Mouse (Mus musculus) R1 (cell line): Measurements from ENCODE around the gene Rdh5.

ENCODE experiments used
- DNase-seq: peaks from one replicate; pipeline ENCODE4 v3.0.0-alpha.2; 2018; ENCODE audit warnings: low read depth, low spot score

Gene Rdh5

GRCm38 (mm10) chr10:128922822-128923012 lies at the start of gene Rdh5:
Rdh5 (minus strand) TSS chr10:128922888.
- DNase-seq: no peak

DNA sequence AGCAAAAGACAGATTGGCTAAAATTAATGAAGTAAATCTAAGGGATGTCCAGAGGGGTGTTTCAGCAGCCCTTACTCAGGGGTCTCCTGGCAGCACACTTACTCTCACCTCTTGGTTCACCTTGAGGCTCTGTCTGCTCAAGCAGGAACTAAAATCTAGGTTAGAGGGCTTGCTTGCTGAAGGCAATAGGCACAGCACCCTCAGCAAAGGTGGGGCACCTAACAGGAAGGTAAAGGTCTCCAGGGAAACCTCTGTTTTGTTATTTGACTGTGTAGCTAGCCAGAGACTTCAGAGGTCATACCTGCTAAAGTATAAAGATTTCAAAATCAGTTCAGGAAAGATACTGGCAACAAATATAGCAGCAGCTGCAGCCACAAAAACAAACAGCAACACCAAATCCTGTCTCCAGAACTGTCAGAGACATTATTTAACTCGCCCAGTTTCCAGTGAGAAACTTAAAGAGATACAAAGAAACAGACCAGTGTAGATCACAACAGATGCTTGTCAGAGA lies 48.1 kb upstream of the Rdh5 start:
- no peak for DNase-seq

DNA sequence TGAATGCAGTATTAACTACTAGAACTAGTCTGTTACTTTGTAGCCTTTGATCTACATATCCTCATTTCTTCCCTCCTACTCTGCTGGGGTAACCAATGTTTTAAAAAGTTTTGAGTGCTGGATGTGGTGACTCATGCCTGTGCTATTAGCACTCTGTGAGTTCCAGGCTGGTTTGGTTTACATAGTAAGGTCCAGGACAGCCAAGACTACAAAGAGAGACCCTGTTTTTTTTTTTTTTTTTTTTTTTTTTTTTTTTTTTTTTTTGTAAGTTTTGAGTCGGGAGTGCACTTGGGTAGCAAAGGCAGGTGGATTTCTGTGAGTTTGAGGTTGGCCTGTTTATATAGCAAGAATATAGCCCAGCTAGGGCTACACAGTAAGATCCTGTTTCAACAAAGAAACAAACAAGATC lies 45.7 kb upstream of the Rdh5 start:
- no peak for DNase-seq

DNA sequence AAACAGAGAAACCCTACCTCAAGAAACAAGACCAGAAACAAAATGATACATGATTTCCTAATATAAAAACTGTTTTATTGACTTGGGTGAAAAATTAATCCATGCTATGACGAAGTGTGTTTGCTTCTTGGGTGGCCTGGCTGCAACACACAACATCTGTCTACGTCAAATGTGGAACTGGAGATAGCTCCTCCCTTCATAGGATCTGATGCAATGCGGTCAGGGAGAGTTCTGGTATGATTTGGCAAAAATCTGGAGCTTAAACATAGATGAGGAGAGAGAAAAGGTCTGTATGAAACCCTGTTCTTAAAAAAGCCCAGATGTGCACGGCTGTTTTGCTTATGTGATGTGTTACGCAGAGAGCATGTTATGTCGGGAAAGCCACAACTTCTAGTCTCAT lies 43.2 kb upstream of the Rdh5 start:
- no peak for DNase-seq

GRCm38 (mm10) chr10:128964961-128965360 lies 42.3 kb upstream of the Rdh5 start:
- no peak for DNase-seq

DNA sequence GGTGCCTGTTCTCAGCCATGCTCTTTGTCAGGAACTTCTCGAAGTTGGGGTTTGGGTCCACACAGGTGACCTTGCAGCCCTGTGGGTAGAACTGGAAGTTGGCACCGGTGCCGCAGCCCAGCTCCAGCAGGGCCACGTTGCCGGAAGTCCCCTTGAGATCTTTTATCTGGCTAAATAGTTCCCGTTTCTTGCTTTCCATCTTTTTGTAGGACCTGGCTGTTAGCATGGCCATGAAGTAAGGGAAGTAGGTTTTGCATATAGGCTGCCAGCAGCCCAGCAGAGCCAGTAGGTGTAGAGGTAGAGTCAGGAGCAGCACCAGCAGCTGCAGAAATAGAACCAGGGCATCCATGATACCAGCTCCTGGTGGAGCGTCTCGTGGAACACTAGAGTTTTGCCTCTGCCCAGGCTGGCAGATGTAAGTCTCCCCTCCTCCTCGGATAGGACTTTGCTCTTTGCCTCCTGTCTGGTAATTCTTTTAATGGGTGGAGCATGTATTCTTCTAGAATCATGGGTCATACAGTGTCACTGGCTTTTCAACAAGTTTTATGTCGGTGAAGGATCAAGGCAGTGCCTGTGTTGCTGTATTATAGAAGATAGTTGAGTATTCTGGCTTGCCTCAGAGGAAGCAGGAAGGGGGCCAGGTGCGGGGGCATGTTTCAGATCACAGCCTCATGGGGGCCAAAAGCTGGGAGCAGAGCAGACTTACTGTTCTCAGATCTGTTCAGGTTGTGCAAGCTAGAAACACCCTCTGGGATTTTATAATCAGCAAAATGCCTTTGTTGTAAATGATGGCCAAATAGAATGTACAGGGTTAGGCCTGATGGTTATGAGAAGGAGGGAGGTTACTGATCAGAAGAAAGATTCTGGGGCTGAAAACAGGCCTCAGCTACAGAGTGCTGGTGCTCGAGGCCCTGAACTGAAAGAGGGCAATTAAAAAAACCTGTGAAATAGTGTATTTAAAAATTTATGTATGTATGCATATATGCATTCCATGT lies 38.2 kb upstream of the Rdh5 start, which contains the start of gene Mettl7b:
Gene Mettl7b (minus strand): TSS at position 399 of the 995 bp plus-strand sequence.
- no peak for DNase-seq

DNA sequence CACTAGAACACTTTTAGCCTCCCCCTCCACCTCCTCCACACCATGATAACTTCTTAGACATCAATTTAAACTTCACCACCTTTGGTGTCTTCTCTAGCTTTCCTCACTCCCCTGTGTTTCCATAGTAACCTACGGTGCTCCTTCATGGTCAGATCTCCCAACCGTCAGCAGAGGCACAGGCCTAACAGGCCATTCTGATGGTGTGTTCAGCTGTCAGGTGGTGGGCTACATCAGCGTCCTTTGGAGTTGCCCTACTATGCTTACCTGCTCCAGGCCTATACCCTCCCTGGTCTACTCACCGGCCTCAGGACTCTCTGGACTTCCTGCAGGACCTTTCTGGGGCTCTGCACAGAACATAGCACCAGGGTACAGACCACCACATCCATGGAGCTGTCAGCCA lies 37.5 kb upstream of the Rdh5 start:
- DNase-seq: no peak

DNA sequence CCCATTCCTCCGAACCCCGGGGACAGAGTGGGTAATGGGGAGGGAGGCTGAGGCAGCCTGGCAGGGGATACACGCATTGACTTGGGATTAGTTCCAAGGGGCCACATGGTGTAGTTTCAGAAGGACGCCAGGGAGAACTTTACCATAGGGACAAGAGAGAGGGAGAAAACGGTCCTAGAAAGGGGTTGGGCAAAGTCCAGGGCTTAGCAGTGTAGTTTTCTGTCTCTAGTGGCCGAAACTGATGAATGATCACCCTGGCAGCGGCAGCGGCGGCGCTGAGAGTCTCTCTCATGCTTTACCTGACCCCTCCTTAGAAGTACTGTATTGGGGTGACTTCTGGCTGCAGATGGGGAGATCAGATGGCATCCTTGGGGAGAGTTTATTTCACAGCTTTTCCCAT lies 35.7 kb upstream of the Rdh5 start:
- DNase-seq: no peak

GRCm38 (mm10) chr10:128950208-128950887 lies 27.7 kb upstream of the Rdh5 start:
- no peak for DNase-seq

GRCm38 (mm10) chr10:128947496-128947895 lies 24.8 kb upstream of the Rdh5 start:
- peak; percentile 75 for DNase-seq

DNA sequence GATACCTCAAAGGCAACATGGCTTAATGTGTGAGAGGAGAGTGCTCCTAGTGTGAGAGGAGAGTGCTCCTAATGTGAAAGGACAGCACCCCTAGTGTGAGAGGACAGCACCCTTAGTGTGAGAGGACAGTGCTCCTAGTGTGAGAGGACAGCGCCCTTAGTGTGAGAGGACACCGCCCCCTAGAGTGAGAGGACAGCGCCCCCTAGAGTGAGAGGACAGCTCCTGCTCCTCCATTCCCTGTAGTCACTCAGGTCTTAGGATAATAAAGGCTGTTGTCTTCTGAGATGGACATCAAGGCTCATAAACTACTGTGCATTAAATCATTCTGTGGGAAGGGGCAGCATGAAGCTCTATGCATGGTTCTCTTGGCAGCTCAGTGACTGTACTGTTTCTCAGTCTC lies 23.0 kb upstream of the Rdh5 start:
- DNase-seq: peak; percentile 51

- DNase-seq: no peak
Measured at GRCm38 (mm10) chr10:128940475-128941061, 17.9 kb upstream of the Rdh5 start.

DNA sequence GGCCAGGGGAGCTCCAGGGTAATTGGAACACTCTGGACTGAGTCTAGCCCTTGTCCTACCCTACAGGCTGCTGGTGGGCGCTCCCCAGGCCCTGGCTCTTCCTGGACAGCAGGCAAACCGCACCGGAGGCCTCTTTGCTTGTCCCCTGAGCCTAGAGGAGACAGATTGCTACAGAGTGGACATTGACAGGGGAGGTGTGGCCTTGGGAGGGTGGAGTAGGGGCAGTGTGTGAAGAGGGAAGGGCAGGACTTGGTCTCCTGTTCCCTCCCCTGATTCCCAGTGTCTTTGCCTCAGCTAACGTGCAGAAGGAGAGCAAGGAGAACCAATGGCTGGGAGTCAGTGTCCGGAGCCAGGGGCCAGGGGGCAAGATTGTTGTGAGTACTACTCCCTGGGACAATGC lies 16.3 kb upstream of the Rdh5 start:
- no peak for DNase-seq

DNA sequence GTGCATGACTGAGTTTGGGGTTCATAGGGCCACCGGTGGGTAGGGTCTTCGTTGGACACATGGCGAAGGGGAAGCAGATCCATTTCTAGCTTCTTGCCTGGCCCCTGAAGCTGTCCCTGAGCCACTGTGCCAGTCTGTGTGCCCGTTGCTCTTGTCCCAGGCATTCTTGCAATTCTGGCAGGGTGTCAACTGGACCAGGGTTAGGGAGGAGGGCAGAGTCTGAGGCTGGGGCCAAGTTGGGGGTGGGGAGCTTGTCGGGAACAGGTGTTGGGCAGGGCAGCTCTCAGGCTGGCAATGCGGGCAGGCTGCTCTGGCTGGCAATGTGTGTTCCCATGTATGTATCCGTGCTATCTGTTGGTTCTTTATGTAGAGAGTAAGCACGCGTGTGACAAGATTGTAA lies 15.8 kb upstream of the Rdh5 start:
- no peak for DNase-seq

GRCm38 (mm10) chr10:128937756-128938390 lies 15.2 kb upstream of the Rdh5 start:
- no peak for DNase-seq

DNA sequence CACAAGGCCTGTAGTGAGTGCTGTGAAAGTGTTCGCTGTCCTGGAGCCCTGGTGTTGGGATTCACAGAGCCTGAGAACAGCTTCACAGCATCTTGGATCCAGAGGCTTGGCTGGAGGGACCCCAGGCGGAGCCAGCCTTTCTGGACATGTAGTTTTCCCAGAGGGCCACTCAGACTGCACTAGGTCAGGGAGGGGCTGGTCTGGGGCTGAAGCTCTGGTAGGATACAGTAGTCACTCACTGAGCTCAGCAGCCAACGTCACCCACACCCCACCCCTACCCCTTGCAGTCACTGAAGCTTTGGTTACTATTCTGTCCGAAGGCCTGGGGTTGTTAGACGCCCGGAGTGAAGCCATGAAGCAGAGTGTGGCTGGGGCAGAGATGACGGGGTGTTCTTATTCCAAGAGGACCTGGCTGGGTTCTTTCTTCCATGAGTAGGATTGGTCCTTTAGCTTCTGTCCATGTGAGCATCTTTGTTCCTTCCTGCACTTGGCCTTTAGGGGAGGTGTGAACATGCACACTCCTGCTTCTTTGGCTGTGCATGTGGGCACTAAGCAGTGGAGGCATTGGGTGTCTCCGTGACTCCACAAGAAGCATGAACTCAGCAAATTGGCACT lies 13.2 kb upstream of the Rdh5 start:
- no peak for DNase-seq

GRCm38 (mm10) chr10:128934997-128935787 lies 12.5 kb upstream of the Rdh5 start:
- DNase-seq: no peak

DNA sequence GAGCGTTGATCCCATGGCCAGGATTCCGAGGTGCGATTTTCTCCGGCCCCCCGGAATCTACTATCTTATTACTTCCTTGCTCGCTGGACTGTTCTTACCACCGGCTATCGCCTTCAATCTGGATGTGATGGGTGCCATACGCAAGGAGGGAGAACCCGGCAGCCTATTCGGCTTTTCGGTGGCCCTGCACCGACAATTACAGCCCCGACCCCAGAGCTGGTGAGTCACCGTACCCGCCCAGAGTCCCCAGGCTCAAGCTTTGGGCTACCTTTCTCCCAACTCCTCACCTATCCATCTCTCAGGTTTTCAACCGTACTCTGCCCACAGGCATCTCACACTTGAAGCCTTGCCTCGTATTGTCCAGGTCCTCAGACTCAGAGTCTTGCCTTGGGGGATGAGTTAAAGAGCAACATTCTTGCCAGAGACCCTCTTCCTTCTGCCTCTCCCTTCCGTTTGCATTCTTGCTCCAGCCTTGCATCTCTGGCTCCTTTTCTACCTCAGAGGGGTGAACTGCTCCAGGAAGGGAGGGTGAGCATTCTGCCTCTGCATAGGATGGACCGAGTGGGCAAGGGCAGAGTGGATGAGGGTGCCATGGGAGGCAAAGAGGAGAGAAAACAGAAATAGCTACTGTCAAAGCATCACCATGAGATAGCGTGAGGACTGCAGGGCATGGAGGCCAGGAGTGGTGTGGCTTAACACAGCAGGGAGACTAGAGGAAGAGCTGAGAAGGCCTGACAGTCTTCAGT lies 11.5 kb upstream of the Rdh5 start:
- DNase-seq: no peak

GRCm38 (mm10) chr10:128933574-128933973 lies 10.9 kb upstream of the Rdh5 start, which contains the start of gene Itga7:
Itga7 (plus strand) TSS chr10:128933818.
- peak; percentile 76 for DNase-seq

DNA sequence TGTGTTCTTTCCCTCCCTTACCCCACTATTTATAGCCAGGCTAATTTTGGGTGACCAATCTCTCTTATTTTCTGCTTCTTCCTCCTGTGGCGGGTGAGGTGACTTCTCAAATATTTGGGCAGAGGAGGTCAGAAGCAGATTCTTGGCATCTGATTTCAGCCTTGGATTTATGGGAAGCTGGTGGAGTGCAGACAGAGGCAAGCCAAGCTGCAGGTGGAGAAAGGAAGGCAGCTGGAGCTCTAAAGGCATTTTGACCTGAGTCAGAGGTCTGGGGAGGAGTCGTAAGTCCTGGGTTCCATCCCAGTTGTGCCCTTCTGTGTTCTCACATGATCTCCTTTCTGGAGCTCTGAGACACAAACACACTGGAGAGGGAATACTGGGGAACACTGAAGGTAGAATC lies 8.8 kb upstream of the Rdh5 start:
- no peak for DNase-seq
